Mouse (Mus musculus) heart, embryonic 10.5 days (tissue): ENCODE measurements at regions not wholly inside any gene's neighbourhood (a gene's known extent, or its start where the extent isn't known, plus 50 kb on each side); places are given as distances from the start of the nearest gene placed in this dataset.

ENCODE experiments used
- DNase-seq: peaks from one replicate; pipeline ENCODE4 v3.0.0-alpha.2; 2017; ENCODE audit warnings: low spot score
- H3K27ac ChIP-seq: fragments of 300-500 bp; sonication (generic); 2 replicates; pipeline ENCODE4 v1.5.1; 2016; ENCODE audit warnings: mild to moderate bottlenecking
- H3K27me3 ChIP-seq: fragments of 300-500 bp; sonication (generic); 2 replicates; pipeline ENCODE4 v1.6.1; 2016; ENCODE audit warnings: mild to moderate bottlenecking; ENCODE audit not compliant: poor library complexity, insufficient read depth, severe bottlenecking
- H3K36me3 ChIP-seq: fragments of 300-500 bp; sonication (generic); 2 replicates; pipeline ENCODE4 v1.6.1; 2016; ENCODE audit warnings: mild to moderate bottlenecking, moderate library complexity
- H3K4me1 ChIP-seq: fragments of 300-500 bp; sonication (generic); 2 replicates; pipeline ENCODE4 v1.6.1; 2016; ENCODE audit warnings: mild to moderate bottlenecking
- H3K4me3 ChIP-seq: fragments of 300-500 bp; sonication (generic); 2 replicates; pipeline ENCODE4 v1.5.1; 2016; ENCODE audit warnings: mild to moderate bottlenecking, moderate library complexity
- H3K9me3 ChIP-seq: fragments of 300-500 bp; sonication (generic); 2 replicates; pipeline ENCODE4 v1.6.1; 2016; ENCODE audit warnings: mild to moderate bottlenecking, moderate library complexity
- WGBS: fragments of 180-500 bp; shearing (Covaris S2); methylation state at CpG from one replicate; pipeline ENCODE4 v1.1.7; 2016; 5-methylcytosine and 5-hydroxymethylcytosine counted together

- peaks cover 14% of the 10 kb centered on the region; the same call in 1 of the 2 replicates for H3K4me1 ChIP-seq
- DNase-seq, result no peak
- no peak overlapping the region for H3K27ac ChIP-seq
- no peaks in the 10 kb centered on the region for H3K36me3 ChIP-seq
- H3K27me3 ChIP-seq, result peaks cover 59% of the 10 kb centered on the region
- H3K4me3 ChIP-seq, result peak overlapping the region; percentile 57
- 7% methylated on average over 2 of the region's 2 CpGs for WGBS
- H3K9me3 ChIP-seq, result no peaks in the 10 kb centered on the region
Observed at GRCm38 (mm10) chr4:45590836-45591235, 58.6 kb upstream of the Shb start.

- no peak overlapping the region for H3K27ac ChIP-seq
- H3K4me3 ChIP-seq, result no peak overlapping the region
- no peak for DNase-seq
- no peaks in the 10 kb centered on the region for H3K36me3 ChIP-seq
- no peaks in the 10 kb centered on the region for H3K9me3 ChIP-seq
- H3K4me1 ChIP-seq, result peaks cover 17% of the 10 kb centered on the region; the same call in 1 of the 2 replicates
- WGBS, result 22% methylated on average over 3 of the region's 3 CpGs
- H3K27me3 ChIP-seq, result peaks cover 84% of the 10 kb centered on the region
Observed at GRCm38 (mm10) chr4:45588322-45588721, 56.1 kb upstream of the Shb start.

GRCm38 (mm10) chr4:45587202-45587601, 54.9 kb upstream of the Shb start:
- Histone ChIP-seq H3K27ac (no peak overlapping the region), H3K27me3 (peaks cover 78% of the 10 kb centered on the region), H3K4me1 (peaks cover 17% of the 10 kb centered on the region; the same call in 1 of the 2 replicates), H3K36me3 (no peaks in the 10 kb centered on the region), H3K9me3 (no peaks in the 10 kb centered on the region), H3K4me3 (no peak overlapping the region)
- 76% methylated on average over 2 of the region's 2 CpGs for WGBS
- no peak for DNase-seq

GRCm38 (mm10) chr4:45586310-45586709, 54.0 kb upstream of the Shb start:
- Histone ChIP-seq H3K4me3 (no peak overlapping the region), H3K4me1 (peaks cover 9% of the 10 kb centered on the region; the same call in 1 of the 2 replicates), H3K36me3 (no peaks in the 10 kb centered on the region), H3K27ac (no peak overlapping the region), H3K9me3 (no peaks in the 10 kb centered on the region), H3K27me3 (peaks cover 75% of the 10 kb centered on the region)
- DNase-seq, result no peak
- 47% methylated on average over 2 of the region's 2 CpGs for WGBS

- H3K9me3 ChIP-seq, result no peaks in the 10 kb centered on the region
- 40% methylated on average over 8 of the region's 8 CpGs for WGBS
- no peaks in the 10 kb centered on the region for H3K36me3 ChIP-seq
- peaks cover 76% of the 10 kb centered on the region for H3K27me3 ChIP-seq
- no peak overlapping the region for H3K4me3 ChIP-seq
- no peak for DNase-seq
- peaks cover 10% of the 10 kb centered on the region; the same call in 1 of the 2 replicates for H3K4me1 ChIP-seq
- H3K27ac ChIP-seq, result no peak overlapping the region
Observed at GRCm38 (mm10) chr4:45585188-45585820, 53.0 kb upstream of the Shb start.

- no peaks in the 10 kb centered on the region for H3K9me3 ChIP-seq
- H3K4me3 ChIP-seq, result no peak overlapping the region
- peaks cover 69% of the 10 kb centered on the region for H3K27me3 ChIP-seq
- 47% methylated on average over 4 of the region's 4 CpGs for WGBS
- no peaks in the 10 kb centered on the region for H3K36me3 ChIP-seq
- H3K4me1 ChIP-seq, result peaks cover 12% of the 10 kb centered on the region; the same call in 1 of the 2 replicates
- no peak overlapping the region for H3K27ac ChIP-seq
- DNase-seq, result no peak
Observed at GRCm38 (mm10) chr4:45583966-45584365, 51.7 kb upstream of the Shb start.

GRCm38 (mm10) chr4:45582496-45582895, 50.2 kb upstream of the Shb start:
- Histone ChIP-seq H3K4me1 (peaks cover 20% of the 10 kb centered on the region), H3K4me3 (no peak overlapping the region), H3K27me3 (peaks cover 60% of the 10 kb centered on the region), H3K36me3 (no peaks in the 10 kb centered on the region), H3K9me3 (no peaks in the 10 kb centered on the region), H3K27ac (no peak overlapping the region)
- no peak for DNase-seq
- WGBS, result 69% methylated on average over 5 of the region's 5 CpGs
